Mouse (Mus musculus) olfactory bulb, adult 2 months (tissue): ENCODE measurements at regions not wholly inside any gene's neighbourhood (a gene's known extent, or its start where the extent isn't known, plus 50 kb on each side); places are given as distances from the start of the nearest gene placed in this dataset.

ENCODE experiments used
- CTCF ChIP-seq: fragments of 200-500 bp; IDR thresholded peaks from 2 replicates; pipeline ENCODE4 v1.5.1; 2012; ENCODE audit warnings: low read depth, mild to moderate bottlenecking, low read length, moderate library complexity; ENCODE audit not compliant: insufficient read depth
- POLR2A ChIP-seq: fragments of 200-500 bp; IDR thresholded peaks from 2 replicates; pipeline ENCODE4 v1.6.1; 2012; ENCODE audit warnings: mild to moderate bottlenecking, low read depth, low read length, moderate library complexity; ENCODE audit not compliant: insufficient read depth

GRCm38 (mm10) chr3:14957481-14957880 lies 71.4 kb downstream of the Car2 start:
- TF ChIP-seq CTCF (no peak), POLR2A (no peak)
